Mouse (Mus musculus) cortical plate, adult 2 months (tissue): ENCODE measurements around the gene Bcl11a.

Experiments
- CTCF ChIP-seq: fragments of 200-500 bp; IDR thresholded peaks from 2 replicates; pipeline ENCODE4 v1.5.1; 2011; ENCODE audit warnings: mild to moderate bottlenecking, control low read depth, low read length; ENCODE audit not compliant: insufficient read depth; ENCODE audit errors: extremely low read depth
- POLR2A ChIP-seq: fragments of 200-500 bp; IDR thresholded peaks from 2 replicates; pipeline ENCODE4 v1.6.1; 2011; ENCODE audit warnings: mild to moderate bottlenecking, low read length, control low read depth; ENCODE audit not compliant: insufficient read depth; ENCODE audit errors: extremely low read depth

GRCm38 (mm10) chr11:24101625-24102024 lies 23.8 kb downstream of the Bcl11a start:
- TF ChIP-seq CTCF (no peak), POLR2A (no peak)
